Mouse (Mus musculus): ENCODE results near the gene Dgcr8.

GRCm38 (mm10) chr16:18258221-18258620, 30.8 kb downstream of the Dgcr8 start, which contains the start of gene Gm49776:
- TF ChIP-seq POLR2A (IDR thresholded peaks at IDR 0.05; ENCODE audit: borderline replicate concordance, low read depth, low read length) = no peak
- no peak for TF ChIP-seq CTCF (IDR thresholded peaks at IDR 0.05; ENCODE audit: low read depth, low read length)

Data from bone marrow macrophage, adult 2 months (primary cell).